Mouse (Mus musculus) MEL (cell line): ENCODE data around the gene Rad51b.

Source experiments
- GATA1 ChIP-seq: IDR thresholded peaks from 2 replicates; pipeline ENCODE4 v1.6.1; 2011; ENCODE audit warnings: low read depth, low read length, improper control_type of control experiment
- USF2 ChIP-seq, 2 experiments: IDR thresholded peaks; 2 replicates each; pipeline ENCODE4 v1.6.1; 2011 to 2012; ENCODE audit warnings: improper control_type of control experiment in 2 of 2, low read length in 2 of 2, borderline replicate concordance in 1 of 2, inconsistent platforms in 1 of 2, low read depth in 1 of 2, mild to moderate bottlenecking in 1 of 2; ENCODE audit not compliant: insufficient read depth in 1 of 2

DNA sequence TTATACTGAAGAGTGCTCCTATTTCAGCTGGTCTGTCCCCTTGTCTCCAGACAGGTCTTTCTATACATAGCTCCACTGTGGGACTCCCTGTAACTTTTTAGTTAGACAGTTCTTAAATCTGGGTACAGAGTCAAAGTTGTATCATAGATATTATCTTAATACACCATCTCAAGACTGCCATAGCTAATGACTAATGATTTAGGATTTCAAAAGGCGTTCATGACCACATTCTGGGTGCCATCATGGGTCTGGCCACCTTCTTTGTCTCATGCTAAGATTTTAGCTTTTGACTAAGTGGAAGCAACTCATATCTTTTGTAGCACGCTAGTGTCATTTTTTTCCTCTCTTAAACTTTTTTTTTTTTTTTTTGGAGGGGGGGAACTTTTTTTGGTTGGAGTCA is 300.3 kb downstream of the Rad51b start:
- TF ChIP-seq GATA1 (no peak), USF2 (IDR thresholded peaks at IDR 0.05; ENCODE audit: borderline replicate concordance in 1 of 2, insufficient read depth in 1 of 2, low read depth in 1 of 2, low read length in 2 of 2) (no peak)
